Mouse (Mus musculus): Measurements from ENCODE around the gene Cryzl1.

The Cryzl1 gene

DNA sequence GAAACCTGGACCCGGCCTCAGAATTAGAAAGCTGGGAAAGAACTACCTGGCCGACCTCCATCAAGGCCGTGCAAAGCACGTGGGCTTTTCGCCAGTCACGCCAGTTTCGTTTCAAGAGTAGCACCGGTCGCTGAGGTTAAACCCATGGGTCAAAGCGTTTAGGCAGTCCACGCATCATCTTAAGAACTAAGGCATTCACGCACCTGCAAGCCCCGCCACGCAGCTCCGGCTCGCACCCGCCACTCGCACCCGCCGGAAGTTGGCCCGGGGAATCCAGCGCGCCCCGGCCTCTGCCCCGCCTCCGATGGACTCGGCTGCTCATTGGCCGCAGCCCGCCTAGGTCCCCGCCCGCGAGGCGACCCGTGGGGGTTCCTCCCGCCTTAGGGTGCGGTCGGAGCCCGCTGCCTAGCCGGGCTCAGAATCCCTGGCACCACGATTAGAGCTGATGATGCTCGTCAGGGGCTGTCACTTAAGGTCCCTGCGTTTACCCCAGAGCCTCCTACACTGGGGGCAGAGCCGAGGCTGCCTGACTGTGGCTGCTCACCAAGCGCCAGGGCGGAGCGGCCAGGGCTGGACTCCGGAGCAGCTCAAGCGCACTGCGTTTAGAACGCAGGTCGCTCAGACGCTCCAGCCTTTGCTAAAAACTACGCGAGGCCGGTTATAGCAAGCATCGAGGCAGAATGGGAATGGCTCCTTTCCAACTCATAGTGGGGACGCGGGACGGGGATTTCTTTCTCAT is 81.9 kb downstream of the Cryzl1 start, which contains the start of gene Gart:
Gart (minus strand) TSS at position 272 of the 739 bp plus-strand sequence.
- in situ Hi-C loops (cut with MboI, MseI) = loop anchor here in 1 of 2 experiments (25.0 kb wide), 1 partner anchor 1410 kb away; no protein-coding TSS in a partner anchor

DNA sequence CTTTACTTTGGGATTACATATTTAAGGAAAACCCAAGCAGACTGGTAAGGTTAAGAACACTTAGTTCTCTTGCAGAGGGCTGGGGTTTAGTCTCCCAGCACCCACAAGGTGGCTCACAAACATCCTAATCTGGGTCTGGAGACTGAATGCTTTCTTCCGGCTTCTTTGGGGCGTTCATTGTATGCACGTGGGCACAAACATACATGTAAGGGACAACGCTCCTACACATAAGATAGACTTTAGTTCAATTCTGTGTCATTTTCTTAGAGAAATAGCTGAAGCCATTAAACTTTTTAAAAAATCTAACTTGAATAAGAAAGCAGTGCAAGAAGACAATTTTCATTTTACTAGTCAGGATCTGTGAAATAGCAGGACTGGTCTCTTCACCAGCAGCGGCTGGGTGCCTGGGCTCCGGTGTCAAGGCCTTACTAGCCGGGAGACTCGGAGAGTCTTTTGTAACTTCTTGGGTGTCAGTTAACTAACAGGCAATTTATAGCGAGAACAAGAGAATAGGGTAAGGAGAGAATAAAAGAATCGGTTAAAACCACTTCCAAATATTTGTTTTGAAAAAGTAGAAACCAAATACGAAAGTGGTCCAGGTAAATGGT is 82.7 kb downstream of the Cryzl1 start:
- in situ Hi-C loops (cut with MboI, MseI) = loop anchor here in 1 of 2 experiments (25.0 kb wide), 1 partner anchor 1409 kb away; no protein-coding TSS in a partner anchor

DNA sequence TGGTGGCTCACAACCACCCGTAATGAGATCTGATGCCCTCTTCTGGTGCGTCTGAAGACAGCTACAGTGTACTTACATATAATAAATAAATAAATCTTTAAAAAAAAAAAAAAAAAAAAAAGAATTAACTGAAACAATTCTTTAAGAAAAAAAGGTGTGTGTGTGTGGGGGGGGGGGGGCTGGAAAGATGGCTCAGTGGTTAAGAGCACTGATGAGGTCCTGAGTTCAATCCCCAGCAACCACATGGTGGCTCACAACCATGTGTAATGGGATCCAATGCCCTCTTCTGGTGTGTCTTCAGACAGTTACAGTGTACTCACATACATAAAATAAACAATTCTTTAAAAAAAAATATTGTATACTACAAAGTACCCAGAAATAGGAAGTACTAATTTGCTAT is 83.4 kb downstream of the Cryzl1 start:
- in situ Hi-C loops (cut with MboI, MseI) = loop anchor here in 1 of 2 experiments (25.0 kb wide), 1 partner anchor 1408 kb away; no protein-coding TSS in a partner anchor

DNA sequence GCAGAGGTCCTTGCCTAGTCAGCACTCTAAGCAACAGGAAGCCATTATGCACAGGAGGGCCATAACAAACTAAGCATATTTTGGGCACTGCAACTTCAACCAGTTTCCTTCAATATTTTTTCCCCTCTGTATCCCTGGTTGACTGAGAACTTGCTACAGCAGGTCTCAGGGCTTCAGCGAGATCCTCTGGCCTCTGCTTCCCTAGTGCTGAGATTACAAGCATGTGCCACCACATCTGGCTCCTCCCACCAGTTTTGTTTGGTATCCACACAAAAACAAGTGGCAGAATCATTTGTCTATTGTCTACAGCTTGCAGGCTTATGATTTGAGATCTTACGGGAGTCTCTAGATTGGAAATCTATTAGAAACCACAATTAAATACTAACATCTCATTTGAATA is 83.9 kb downstream of the Cryzl1 start:
- in situ Hi-C loops (cut with MboI, MseI) = loop anchor here in 1 of 2 experiments (25.0 kb wide), 1 partner anchor 1408 kb away; no protein-coding TSS in a partner anchor

DNA sequence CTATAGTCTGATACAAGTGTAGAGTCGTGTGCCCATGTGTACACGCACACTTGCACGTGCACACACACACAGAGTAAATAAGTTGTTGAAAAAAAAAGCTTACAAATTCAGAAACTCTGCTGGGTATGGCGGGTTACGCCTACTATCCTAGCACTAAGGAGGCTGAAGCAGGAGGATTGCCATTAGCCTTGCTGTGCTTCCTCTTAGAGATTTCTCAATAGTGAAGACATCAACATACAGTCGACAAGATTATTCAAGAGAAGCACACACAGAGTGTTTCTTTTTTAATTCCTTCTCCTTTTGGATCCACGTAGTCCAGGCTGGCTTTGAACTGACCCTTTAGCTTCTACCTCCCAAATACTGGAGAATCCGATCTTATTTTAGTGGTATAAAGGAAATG is 88.6 kb downstream of the Cryzl1 start:
- in situ Hi-C loops (cut with MboI, MseI) = loop anchor here in 1 of 2 experiments (25.0 kb wide), 1 partner anchor 1403 kb away; no protein-coding TSS in a partner anchor

DNA sequence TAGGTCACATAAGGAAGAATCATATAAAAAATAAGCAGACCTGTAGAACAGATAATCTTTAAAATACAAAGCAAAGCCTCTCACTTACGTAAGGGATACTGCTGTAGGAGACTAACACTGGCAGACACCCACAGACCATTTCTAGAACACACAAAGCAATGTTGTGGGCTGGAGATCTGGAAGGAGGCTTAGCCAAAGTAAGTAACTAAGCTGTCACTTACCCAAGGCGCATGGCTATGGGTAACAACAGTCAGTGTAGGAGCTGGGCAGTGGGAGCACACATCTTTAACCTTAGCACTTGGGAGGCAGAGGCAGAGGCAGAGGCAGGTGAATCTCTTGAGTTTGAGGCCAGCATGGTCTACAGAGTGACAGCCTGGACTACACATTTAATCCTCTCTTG is 89.1 kb downstream of the Cryzl1 start:
- in situ Hi-C loops (cut with MboI, MseI) = loop anchor here in 1 of 2 experiments (5.0 to 25.0 kb wide), 3 partner anchors 33 to 1402 kb away; no protein-coding TSS in a partner anchor

Measured in T-helper 17 cell (primary cell).